In the genomic region with DNA sequence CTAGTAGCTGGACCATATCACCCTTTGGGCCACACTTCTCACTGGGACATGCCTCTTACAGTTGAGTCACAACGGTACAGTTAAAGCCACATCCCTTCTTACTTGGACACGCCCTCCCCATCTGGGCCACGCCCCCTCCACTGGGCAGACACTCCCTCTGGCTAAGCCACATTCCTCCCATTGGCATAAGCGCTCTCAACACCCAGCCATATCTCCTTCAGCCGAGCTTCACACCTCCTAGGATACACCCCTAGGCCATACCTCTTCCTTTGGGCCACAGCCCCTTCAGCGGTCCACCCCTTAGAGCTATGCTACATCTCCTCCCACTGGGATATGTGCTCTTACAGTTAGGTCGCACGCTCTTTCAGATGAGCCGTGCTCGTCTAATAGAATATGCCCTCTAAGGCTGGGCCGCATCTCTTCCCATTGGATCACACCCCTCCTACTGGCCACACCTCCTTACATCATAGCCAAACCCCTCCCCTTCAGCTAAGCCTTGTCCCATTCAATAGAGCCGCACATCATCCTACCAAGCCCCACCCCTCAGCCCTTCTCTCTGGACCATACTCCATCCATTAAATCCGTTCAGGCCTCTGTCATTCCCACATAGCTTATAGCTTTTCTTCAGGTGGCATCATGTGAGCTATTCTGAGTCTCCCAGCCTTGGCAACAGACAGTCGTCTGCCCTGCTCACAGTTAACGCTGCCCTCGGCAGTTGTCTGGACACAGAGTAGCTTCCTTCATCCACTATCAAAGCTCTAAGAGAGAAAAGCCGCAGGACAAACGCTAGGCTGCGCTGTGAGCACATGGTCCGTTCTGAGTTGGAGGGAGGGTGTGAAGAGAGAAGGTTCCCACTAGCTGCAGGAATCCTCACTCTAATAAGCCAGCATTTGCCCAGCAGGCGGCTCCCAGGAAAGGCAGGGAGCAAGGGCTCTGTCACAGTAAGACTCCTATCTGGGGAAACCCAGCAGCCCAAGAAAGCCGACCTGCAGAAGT, we compare ENCODE assay signal across 12 mouse cellular contexts.
DNase-seq lines count a peak whose midpoint lies in the region; ATAC-seq and TF ChIP-seq lines count a peak whose summit lies in the region.
"Had no signal": no experiment of that assay in that cellular context is flagged by ENCODE, and none has a peak within 500 bp of the region (broad histone marks: within the 10 kb centered on the region; RNA-seq: fewer than 3 reads in every experiment).

No protein-coding gene starts in this region.

- H3K36me3 ChIP-seq in heart, embryonic 12.5 days: no peaks in the 10 kb centered on the region
- no peaks in the 10 kb centered on the region for H3K36me3 ChIP-seq in liver, embryonic 11.5 days (ENCODE audit: control insufficient read depth, insufficient read depth, low read length)
- no peaks in the 10 kb centered on the region for H3K36me3 ChIP-seq in liver, postnatal 0 days (replicated peaks; ENCODE audit: insufficient read depth, low read length)

- H3K27me3 ChIP-seq in heart, embryonic 12.5 days (replicated peaks): no peaks in the 10 kb centered on the region
- H3K27me3 ChIP-seq in liver, embryonic 11.5 days (replicated peaks; ENCODE audit: control insufficient read depth, insufficient read depth, low read length): no peaks in the 10 kb centered on the region
- H3K27me3 ChIP-seq in liver, postnatal 0 days (ENCODE audit: insufficient read depth, low read length): no peaks in the 10 kb centered on the region
- H3K27me3 ChIP-seq: embryonic facial prominence, embryonic 13.5 days had no signal

- no peak for TF ChIP-seq EP300 in liver, postnatal 0 days (IDR thresholded peaks at IDR 0.05; ENCODE audit: low read depth)

- H3K9me3 ChIP-seq in heart, embryonic 12.5 days (replicated peaks): peaks cover 16% of the 10 kb centered on the region
- H3K9me3 ChIP-seq in liver, embryonic 11.5 days (ENCODE audit: control insufficient read depth, low read length): no peaks in the 10 kb centered on the region
- H3K9me3 ChIP-seq in liver, postnatal 0 days (ENCODE audit: low read length): no peaks in the 10 kb centered on the region

- no peak overlapping the region for H3K4me2 ChIP-seq in heart, embryonic 12.5 days
- no peak overlapping the region for H3K4me2 ChIP-seq in liver, embryonic 11.5 days
- no peak overlapping the region for H3K4me2 ChIP-seq in liver, postnatal 0 days (ENCODE audit: low read depth, low read length)
- H3K4me2 ChIP-seq: embryonic facial prominence, embryonic 13.5 days had no signal

- 0 out of 2 replicates have a peak, but pooled peaks cover 4% of the 10 kb centered on the region for H3K4me1 ChIP-seq in heart, embryonic 12.5 days (replicated peaks)
- no peaks in the 10 kb centered on the region for H3K4me1 ChIP-seq in liver, embryonic 11.5 days (replicated peaks; ENCODE audit: control insufficient read depth, insufficient read depth, low read length)
- no peaks in the 10 kb centered on the region for H3K4me1 ChIP-seq in liver, postnatal 0 days (ENCODE audit: insufficient read depth)

- H3K27ac ChIP-seq in heart, embryonic 12.5 days (ENCODE audit: poor library complexity, severe bottlenecking): no peak overlapping the region
- H3K27ac ChIP-seq in liver, embryonic 11.5 days (ENCODE audit: low read depth, low read length): no peak overlapping the region
- no peak overlapping the region for H3K27ac ChIP-seq in liver, postnatal 0 days (ENCODE audit: low read depth)
- H3K27ac ChIP-seq: embryonic facial prominence, embryonic 13.5 days had no signal

- no peak overlapping the region for H3K4me3 ChIP-seq in heart, embryonic 12.5 days
- H3K4me3 ChIP-seq in liver, embryonic 11.5 days (ENCODE audit: low read depth, low read length): no peak overlapping the region
- no peak overlapping the region for H3K4me3 ChIP-seq in liver, postnatal 0 days (ENCODE audit: low read depth, low read length)
- H3K4me3 ChIP-seq: embryonic facial prominence, embryonic 13.5 days had no signal

- no peak overlapping the region for H3K9ac ChIP-seq in heart, embryonic 12.5 days
- H3K9ac ChIP-seq in liver, embryonic 11.5 days (ENCODE audit: low read depth, low read length): no peak overlapping the region
- no peak overlapping the region for H3K9ac ChIP-seq in liver, postnatal 0 days (replicated peaks)
- H3K9ac ChIP-seq: embryonic facial prominence, embryonic 13.5 days had no signal

- peak; percentile 40; the same call in 1 of the 2 replicates for ATAC-seq in heart, embryonic 12.5 days (ENCODE audit: insufficient number of reproducible peaks, low FRiP score)
- no peak for ATAC-seq in liver, embryonic 11.5 days (replicated peaks; ENCODE audit: low FRiP score)
- no peak for ATAC-seq in liver, postnatal 0 days
- ATAC-seq in inflammation-experienced regulatory T-cells, adult 6 months: no peak
- ATAC-seq: Patski had no signal

- 48% methylated on average over 22 of the region's 22 CpGs for WGBS in heart, embryonic 12.5 days
- WGBS in liver, embryonic 11.5 days: 55% methylated on average over 22 of the region's 22 CpGs
- 60% methylated on average over 22 of the region's 22 CpGs for WGBS in liver, postnatal 0 days (ENCODE audit: insufficient replicate concordance)

- 0 out of 2 replicates have a peak, but pooled peaks have one; percentile 7 for TF ChIP-seq CTCF in liver, postnatal 0 days (IDR thresholded peaks at IDR 0.05; ENCODE audit: low read depth)

- DNase-seq in heart, adult 8-10 months (ENCODE audit: low spot score): no peak
- peak; percentile 39 for DNase-seq in liver
- DNase-seq in liver, embryonic 11.5 days (ENCODE audit: low spot score): no peak
- DNase-seq in WW6 (ENCODE audit: low read depth, low spot score): peak; percentile 40
- DNase-seq in liver, postnatal 0 days: no peak
- DNase-seq in left cerebral cortex, adult 8-10 months (ENCODE audit: low spot score in 2 of 2): no peak
- DNase-seq: cerebellum, adult 8-10 months; kidney, adult 18-20 months had no signal

Comparison
In these comparisons a context has a peak if more than half of its experiments do, and no peak if none do; other contexts are left out.
1. DNase-seq: peak in liver (single experiment) and WW6 (single experiment); none in heart, adult 8-10 months (single experiment), liver, embryonic 11.5 days (single experiment), liver, postnatal 0 days (single experiment) and left cerebral cortex, adult 8-10 months (0 of 2).